Mouse (Mus musculus) thymus, adult 2 months (tissue): ENCODE data around the gene Gm10203.

Experiments used
- CTCF ChIP-seq: fragments of 200-500 bp; IDR thresholded peaks from 2 replicates; pipeline ENCODE4 v1.5.1; 2012; ENCODE audit warnings: mild to moderate bottlenecking, control low read depth, low read length, moderate library complexity, borderline replicate concordance; ENCODE audit not compliant: control insufficient read depth, poor library complexity, insufficient read depth; ENCODE audit errors: extremely low read depth
- POLR2A ChIP-seq: fragments of 200-500 bp; IDR thresholded peaks from 2 replicates; pipeline ENCODE4 v1.6.1; 2012; ENCODE audit warnings: mild to moderate bottlenecking, low read length, control low read depth, moderate library complexity; ENCODE audit not compliant: control insufficient read depth, poor library complexity, insufficient read depth; ENCODE audit errors: extremely low read depth

- TF ChIP-seq CTCF: no peak
- no peak for TF ChIP-seq POLR2A
Measured at GRCm38 (mm10) chr6:149108909-149109308, 21.1 kb upstream of the Gm10203 start.
